Mouse (Mus musculus): ENCODE measurements around the gene Rpl3.

- TF ChIP-seq POLR2A (IDR thresholded peaks at IDR 0.05; ENCODE audit: borderline replicate concordance, extremely low read depth, low read depth, low read length) = no peak
- no peak for TF ChIP-seq CTCF (IDR thresholded peaks at IDR 0.05; ENCODE audit: insufficient read depth, low read length)
Measured at GRCm38 (mm10) chr15:80115256-80115655, 23.6 kb upstream of the Rpl3 start.
